In the genomic region with DNA sequence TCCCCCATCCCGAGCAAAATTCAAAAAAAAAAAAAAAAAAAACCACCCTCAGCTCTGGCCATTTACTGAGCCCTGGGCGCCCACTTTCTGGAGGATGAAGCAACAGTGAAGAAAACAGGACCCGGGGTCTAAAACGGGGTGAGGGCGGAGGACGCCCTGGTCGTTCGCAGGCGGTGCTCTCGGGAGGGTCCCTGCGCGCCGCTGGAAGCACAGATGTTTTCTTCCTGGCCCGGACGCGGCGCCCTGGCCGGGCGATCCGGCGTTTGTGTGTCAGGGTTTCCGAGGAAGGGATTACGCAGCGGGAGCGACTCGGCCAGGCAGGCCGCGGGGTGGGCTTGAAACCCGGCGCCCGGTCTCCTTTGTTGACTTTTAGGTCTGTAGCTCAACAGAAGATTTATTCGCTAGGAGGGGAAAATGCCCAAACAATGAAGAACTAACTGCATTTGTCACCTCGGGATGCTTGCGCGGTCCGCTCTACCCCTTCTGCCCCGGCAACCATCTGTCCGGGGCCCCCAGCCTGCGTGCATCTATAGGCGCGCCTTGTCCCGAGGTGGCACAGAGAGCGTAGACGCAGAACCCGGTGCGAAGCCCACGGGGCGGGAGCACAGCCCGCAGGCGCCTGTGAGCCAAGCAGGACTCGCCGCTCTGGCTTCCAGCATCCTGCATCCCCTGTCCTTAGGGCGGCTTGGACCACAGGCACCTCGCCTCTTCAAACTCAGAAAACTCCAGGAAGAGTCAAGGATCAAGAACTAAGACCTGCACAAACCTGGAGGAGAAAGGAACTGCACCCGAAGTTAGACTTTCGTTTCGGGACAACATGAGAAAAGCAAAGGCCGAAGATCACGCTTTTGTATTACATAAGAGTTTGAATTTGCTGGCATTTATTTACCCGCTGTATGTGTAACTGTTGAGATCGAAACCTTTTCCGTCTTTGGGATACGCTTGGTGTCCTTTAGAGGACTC, we compare ENCODE assay signal across 8 mouse cellular contexts. TPM values are rescaled to one million over a fixed set of nuclear protein-coding genes. Genes with fewer than 3 reads are reported as not detected.
DNase-seq lines count a peak whose midpoint lies in the region; ATAC-seq lines count a peak whose summit lies in the region.

No protein-coding gene starts in this region.

- H3K9me3 ChIP-seq in embryonic facial prominence, embryonic 10.5 days, result no peaks in the 10 kb centered on the region
- no peaks in the 10 kb centered on the region for H3K9me3 ChIP-seq in hindbrain, embryonic 12.5 days (replicated peaks)
- H3K9me3 ChIP-seq in liver, embryonic 13.5 days (replicated peaks), result no peaks in the 10 kb centered on the region
- H3K9me3 ChIP-seq in stomach, embryonic 14.5 days (ENCODE audit: control insufficient read depth, low read depth, low read length), result no peaks in the 10 kb centered on the region

- 1% methylated on average over 63 of the region's 63 CpGs for WGBS in embryonic facial prominence, embryonic 10.5 days
- WGBS in hindbrain, embryonic 12.5 days, result 1% methylated on average over 58 of the region's 63 CpGs
- WGBS in liver, embryonic 13.5 days (ENCODE audit: insufficient replicate concordance), result under 1% methylated on average over 63 of the region's 63 CpGs
- WGBS in stomach, embryonic 14.5 days, result under 1% methylated on average over 62 of the region's 63 CpGs

- H3K9ac ChIP-seq in hindbrain, embryonic 12.5 days, result peak overlapping the region; percentile 38; the same call in 1 of the 2 replicates
- H3K9ac ChIP-seq in liver, embryonic 13.5 days, result peak overlapping the region; percentile 37
- peak overlapping the region; percentile 68 for H3K9ac ChIP-seq in stomach, embryonic 14.5 days (replicated peaks; ENCODE audit: low read depth, low read length)

- peak; percentile 34; the same call in 1 of the 2 replicates for ATAC-seq in hindbrain, embryonic 12.5 days (ENCODE audit: low FRiP score)
- ATAC-seq in liver, embryonic 13.5 days (ENCODE audit: low read depth), result no peak
- no peak for ATAC-seq in stomach, embryonic 14.5 days (ENCODE audit: insufficient number of reproducible peaks, insufficient read depth, low FRiP score, low read depth)

- H3K4me2 ChIP-seq in hindbrain, embryonic 12.5 days (replicated peaks), result peak overlapping the region; percentile 46
- H3K4me2 ChIP-seq in liver, embryonic 13.5 days, result peak overlapping the region; percentile 49
- peak overlapping the region; percentile 46 for H3K4me2 ChIP-seq in stomach, embryonic 14.5 days (replicated peaks; ENCODE audit: low read depth, low read length)

- no peak overlapping the region for H3K27ac ChIP-seq in embryonic facial prominence, embryonic 10.5 days (replicated peaks)
- H3K27ac ChIP-seq in hindbrain, embryonic 12.5 days, result no peak overlapping the region
- peak overlapping the region; percentile 73 for H3K27ac ChIP-seq in liver, embryonic 13.5 days
- peak overlapping the region; percentile 80 for H3K27ac ChIP-seq in stomach, embryonic 14.5 days (ENCODE audit: low read length)

- no peaks in the 10 kb centered on the region for H3K36me3 ChIP-seq in embryonic facial prominence, embryonic 10.5 days (replicated peaks)
- no peaks in the 10 kb centered on the region for H3K36me3 ChIP-seq in hindbrain, embryonic 12.5 days
- H3K36me3 ChIP-seq in liver, embryonic 13.5 days, result no peaks in the 10 kb centered on the region
- no peaks in the 10 kb centered on the region for H3K36me3 ChIP-seq in stomach, embryonic 14.5 days (ENCODE audit: control insufficient read depth, insufficient read depth, low read length)

- peak; percentile 85 for DNase-seq in heart, adult 11 months
- DNase-seq in heart, adult 8-10 months (ENCODE audit: low spot score), result no peak
- DNase-seq in embryonic facial prominence, embryonic 10.5 days (ENCODE audit: low spot score), result peak; percentile 79
- no peak for DNase-seq in liver, embryonic 13.5 days
- DNase-seq in adrenal gland, adult 18-20 months (ENCODE audit: low spot score in 2 of 2), result no peak
- no peak for DNase-seq in left cerebral cortex, adult 8-10 months (ENCODE audit: low spot score in 2 of 2)

- peak overlapping the region; percentile 51 for H3K4me3 ChIP-seq in embryonic facial prominence, embryonic 10.5 days
- H3K4me3 ChIP-seq in hindbrain, embryonic 12.5 days, result peak overlapping the region; percentile 22
- peak overlapping the region; percentile 33 for H3K4me3 ChIP-seq in liver, embryonic 13.5 days (replicated peaks)
- H3K4me3 ChIP-seq in stomach, embryonic 14.5 days (ENCODE audit: low read depth, low read length), result peak overlapping the region; percentile 34

- peaks cover 41% of the 10 kb centered on the region for H3K4me1 ChIP-seq in embryonic facial prominence, embryonic 10.5 days
- peaks cover 16% of the 10 kb centered on the region for H3K4me1 ChIP-seq in hindbrain, embryonic 12.5 days
- peaks cover 12% of the 10 kb centered on the region; the same call in 1 of the 2 replicates for H3K4me1 ChIP-seq in liver, embryonic 13.5 days (replicated peaks)
- H3K4me1 ChIP-seq in stomach, embryonic 14.5 days (ENCODE audit: control insufficient read depth, insufficient read depth, low read length), result no peaks in the 10 kb centered on the region; the same call in 1 of the 2 replicates

- peaks cover 100% of the 10 kb centered on the region for H3K27me3 ChIP-seq in embryonic facial prominence, embryonic 10.5 days (replicated peaks; ENCODE audit: low read depth, poor library complexity, severe bottlenecking)
- peaks cover 85% of the 10 kb centered on the region for H3K27me3 ChIP-seq in hindbrain, embryonic 12.5 days
- H3K27me3 ChIP-seq in liver, embryonic 13.5 days, result peaks cover 92% of the 10 kb centered on the region
- H3K27me3 ChIP-seq in stomach, embryonic 14.5 days (ENCODE audit: control insufficient read depth, insufficient read depth, low read length), result peaks cover 46% of the 10 kb centered on the region

RNA-seq across cellular contexts. Expression of gene Foxa1, which starts 7.8 kb away (rescaled TPM):
- total RNA-seq in heart, adult 8-10 months (2022), result under 1 TPM in 1 of 4 experiments, not detected in 3; 0.14 TPM
- polyA plus RNA-seq in embryonic facial prominence, embryonic 10.5 days (2016; fragmentation: Nextera tagmentation; extraction: Ambion mirVana), result 0.49 and 0.72 TPM in 2 replicates
- 2.8 and 3.0 TPM in 2 replicates for polyA plus RNA-seq in hindbrain, embryonic 12.5 days (2016; fragmentation: Nextera tagmentation; extraction: Ambion mirVana)
- polyA plus RNA-seq in liver, embryonic 13.5 days (2015; fragmentation: Nextera tagmentation; extraction: Ambion mirVana), result 0.67 and 0.73 TPM in 2 replicates
- polyA plus RNA-seq in stomach, embryonic 14.5 days (2014; fragmentation: Nextera tagmentation; extraction: Ambion mirVana), result 19.6 and 20.0 TPM in 2 replicates
- total RNA-seq in adrenal gland, adult 18-20 months (2021), result not detected
- total RNA-seq in left cerebral cortex, adult 8-10 months (2022), result under 1 TPM in 1 of 4 experiments, not detected in 3; 0.16 TPM

RNA-seq across cellular contexts. Expression of gene Ttc6, which starts 25.0 kb away (rescaled TPM):
- total RNA-seq in heart, adult 8-10 months (2022), result not detected
- polyA plus RNA-seq in embryonic facial prominence, embryonic 10.5 days (2016; fragmentation: Nextera tagmentation; extraction: Ambion mirVana), result 0.34 and 0.38 TPM in 2 replicates
- polyA plus RNA-seq in hindbrain, embryonic 12.5 days (2016; fragmentation: Nextera tagmentation; extraction: Ambion mirVana), result 1.6 and 1.9 TPM in 2 replicates
- polyA plus RNA-seq in liver, embryonic 13.5 days (2015; fragmentation: Nextera tagmentation; extraction: Ambion mirVana), result 0.05 TPM in 1 of 2 replicates, not detected in the other
- polyA plus RNA-seq in stomach, embryonic 14.5 days (2014; fragmentation: Nextera tagmentation; extraction: Ambion mirVana), result 9.0 and 11.4 TPM in 2 replicates
- not detected for total RNA-seq in adrenal gland, adult 18-20 months (2021)
- under 1 TPM in 3 of 4 experiments, not detected in 1; 0.07 to 0.53 (median 0.07) TPM for total RNA-seq in left cerebral cortex, adult 8-10 months (2022)

Comparison
In these comparisons a context has a peak if more than half of its experiments do, and no peak if none do; other contexts are left out.
1. DNase-seq: peak in heart, adult 11 months (single experiment) and embryonic facial prominence, embryonic 10.5 days (single experiment); none in heart, adult 8-10 months (single experiment), liver, embryonic 13.5 days (single experiment), adrenal gland, adult 18-20 months (0 of 2) and left cerebral cortex, adult 8-10 months (0 of 2).
2. H3K27ac ChIP-seq: peak in liver, embryonic 13.5 days (single experiment) and stomach, embryonic 14.5 days (single experiment); none in embryonic facial prominence, embryonic 10.5 days (single experiment) and hindbrain, embryonic 12.5 days (single experiment).
3. Peak in every context shown above with its lines, with median percentiles within 50 percentile points of each other: H3K4me3 ChIP-seq, H3K4me2 ChIP-seq and H3K9ac ChIP-seq.